Mouse (Mus musculus) liver, postnatal 0 days (tissue): Measurements from ENCODE around the gene H2-DMa.

Experiments used
- CTCF ChIP-seq: sonication (generic); IDR thresholded peaks from 2 replicates; pipeline ENCODE4 v1.5.1; 2016; ENCODE audit warnings: antibody characterized with exemption, low read depth
- EP300 ChIP-seq: IDR thresholded peaks from 2 replicates; pipeline ENCODE4 v1.6.1; 2016; ENCODE audit warnings: antibody characterized with exemption, low read depth, mild to moderate bottlenecking

GRCm38 (mm10) chr17:34135297-34136224 lies 16.2 kb downstream of the H2-DMa start:
- TF ChIP-seq CTCF, result peak; percentile 100
- TF ChIP-seq EP300, result no peak
